ENCODE assay signal across 28 mouse cellular contexts in the genomic region with DNA sequence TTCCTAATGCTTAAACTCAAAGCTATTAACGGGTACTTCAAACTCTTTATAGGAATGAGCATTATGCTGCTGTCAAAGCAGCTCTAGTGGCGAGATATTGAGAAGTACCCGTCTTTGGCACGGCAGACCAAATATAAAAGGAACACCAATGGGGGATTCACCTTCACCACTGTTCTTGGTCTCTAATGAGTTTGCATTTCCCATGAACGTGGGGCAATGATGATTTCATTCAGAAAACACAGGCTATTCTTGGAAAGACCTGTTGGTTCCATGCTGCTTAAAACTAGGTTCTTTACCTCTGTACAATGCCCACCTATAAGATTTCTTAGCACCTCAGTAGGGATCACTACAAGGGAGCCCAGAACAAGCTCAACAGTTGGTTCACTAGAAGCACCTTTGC.
"Had no signal": no experiment of that assay in that cellular context is flagged by ENCODE, and none has a peak within 500 bp of the region (broad histone marks: within the 10 kb centered on the region; RNA-seq: fewer than 3 reads in every experiment).

No protein-coding gene starts in this region.

- H3K36me3 ChIP-seq: embryonic facial prominence, embryonic 15.5 days; forebrain, embryonic 12.5 days; forebrain, embryonic 15.5 days had no signal

- H3K27ac ChIP-seq: embryonic facial prominence, embryonic 10.5 days; embryonic facial prominence, embryonic 12.5 days; embryonic facial prominence, embryonic 15.5 days; forebrain, embryonic 10.5 days; forebrain, embryonic 12.5 days; forebrain, embryonic 13.5 days; forebrain, embryonic 15.5 days; gastrocnemius, adult 2 months; heart, adult 2 months had no signal

- H3K27me3 ChIP-seq: embryonic facial prominence, embryonic 12.5 days; embryonic facial prominence, embryonic 13.5 days; embryonic facial prominence, embryonic 15.5 days; forebrain, embryonic 12.5 days; forebrain, embryonic 13.5 days; forebrain, embryonic 15.5 days had no signal

- ATAC-seq: forebrain, embryonic 13.5 days; forebrain, embryonic 14.5 days; forebrain, embryonic 15.5 days; forebrain, embryonic 16.5 days; forebrain, postnatal 0 days had no signal

- H3K9me3 ChIP-seq: embryonic facial prominence, embryonic 10.5 days; embryonic facial prominence, embryonic 12.5 days; embryonic facial prominence, embryonic 13.5 days; embryonic facial prominence, embryonic 15.5 days; forebrain, embryonic 10.5 days; forebrain, embryonic 12.5 days; forebrain, embryonic 13.5 days; forebrain, embryonic 15.5 days had no signal

- H3K4me2 ChIP-seq: embryonic facial prominence, embryonic 12.5 days; embryonic facial prominence, embryonic 13.5 days; embryonic facial prominence, embryonic 15.5 days; forebrain, embryonic 12.5 days; forebrain, embryonic 13.5 days; forebrain, embryonic 15.5 days had no signal

- H3K9ac ChIP-seq: embryonic facial prominence, embryonic 12.5 days; embryonic facial prominence, embryonic 13.5 days; embryonic facial prominence, embryonic 15.5 days; forebrain, embryonic 12.5 days; forebrain, embryonic 13.5 days; forebrain, embryonic 15.5 days; forebrain, postnatal 0 days had no signal

- DNase-seq: cerebellum, adult 8-10 months; cerebellum, adult 9-10 months; cerebellum, adult 9-11 months; cerebellum, postnatal 10 days; cerebellum, postnatal 14 days; cerebellum, postnatal 25 days; cerebellum, postnatal 36 days; embryo, embryonic 11 days; forebrain, postnatal 0 days; gastrocnemius, adult 2 months; gastrocnemius, postnatal 10 days; gastrocnemius, postnatal 14 days; gastrocnemius, postnatal 25 days; gastrocnemius, postnatal 36 days; heart, adult 11 months; heart, adult 18-20 months; heart, adult 2 months had no signal

- H3K4me3 ChIP-seq: embryonic facial prominence, embryonic 10.5 days; embryonic facial prominence, embryonic 12.5 days; embryonic facial prominence, embryonic 13.5 days; embryonic facial prominence, embryonic 15.5 days; erythroblast, embryonic 14.5 days; forebrain, embryonic 10.5 days; forebrain, embryonic 12.5 days; forebrain, embryonic 13.5 days; forebrain, embryonic 15.5 days; gastrocnemius, adult 2 months; heart, adult 2 months had no signal

- H3K4me1 ChIP-seq: forebrain, embryonic 10.5 days; forebrain, embryonic 12.5 days; forebrain, embryonic 15.5 days had no signal
